Mouse (Mus musculus) megakaryocyte, embryonic 14.5 days (primary cell): ENCODE measurements at regions not wholly inside any gene's neighbourhood (a gene's known extent, or its start where the extent isn't known, plus 50 kb on each side); places are given as distances from the start of the nearest gene placed in this dataset.

Experiments used
- H3K27me3 ChIP-seq: replicated peaks from 2 replicates; pipeline ENCODE3; 2012; ENCODE audit warnings: inconsistent platforms
- H3K36me3 ChIP-seq: replicated peaks from 2 replicates; pipeline ENCODE3; 2012; ENCODE audit warnings: low read length, inconsistent platforms, mixed read lengths
- H3K4me1 ChIP-seq: 2 replicates; pipeline ENCODE4 v1.6.1; 2012; ENCODE audit warnings: inconsistent platforms
- H3K4me3 ChIP-seq: replicated peaks from 2 replicates; pipeline ENCODE3; 2012; ENCODE audit warnings: moderate library complexity, mild to moderate bottlenecking, inconsistent platforms
- H3K9me3 ChIP-seq: 2 replicates; pipeline ENCODE4 v1.6.1; 2012; ENCODE audit warnings: inconsistent platforms
- FLI1 ChIP-seq: IDR thresholded peaks from 2 replicates; pipeline ENCODE4 v1.6.1; 2012; ENCODE audit warnings: low read length, inconsistent platforms, mixed read lengths
- GATA1 ChIP-seq: IDR thresholded peaks from 3 replicates; pipeline ENCODE4 v1.6.1; 2012; ENCODE audit warnings: mixed read lengths, low read length, inconsistent platforms, borderline replicate concordance

- no peaks in the 10 kb centered on the region for H3K9me3 ChIP-seq
- H3K4me3 ChIP-seq = peak overlapping the region; percentile 42
- H3K27me3 ChIP-seq = peaks cover 2% of the 10 kb centered on the region
- H3K36me3 ChIP-seq = no peaks in the 10 kb centered on the region
- no peaks in the 10 kb centered on the region for H3K4me1 ChIP-seq
- no peak for TF ChIP-seq GATA1
- no peak for TF ChIP-seq FLI1
Measured at GRCm38 (mm10) chr6:117049459-117050010, 118.8 kb upstream of the Cxcl12 start.

DNA sequence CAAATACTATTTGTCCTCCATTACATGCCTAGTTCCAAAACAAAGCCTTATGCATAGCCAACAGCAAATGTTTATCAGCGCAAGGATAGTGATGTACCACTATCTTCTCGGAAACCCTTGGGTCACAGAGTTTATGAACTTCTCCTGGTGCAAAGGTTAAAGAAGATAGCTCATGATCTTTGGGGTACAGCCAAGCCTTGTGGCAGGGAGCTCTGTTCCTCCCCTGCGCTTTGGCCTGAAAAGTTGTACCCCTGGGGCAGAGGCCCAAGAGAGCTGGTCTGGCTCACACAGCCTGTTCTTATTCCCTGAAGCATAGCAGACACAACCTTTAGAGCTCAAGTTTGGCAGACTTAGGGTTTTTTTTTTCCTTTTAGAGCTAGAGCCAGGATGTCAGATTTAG is 107.6 kb upstream of the Cxcl12 start:
- no peaks in the 10 kb centered on the region for H3K9me3 ChIP-seq
- no peaks in the 10 kb centered on the region for H3K27me3 ChIP-seq
- no peak overlapping the region for H3K4me3 ChIP-seq
- TF ChIP-seq FLI1 (no peak), GATA1 (no peak)
- no peaks in the 10 kb centered on the region for H3K36me3 ChIP-seq
- no peaks in the 10 kb centered on the region for H3K4me1 ChIP-seq

DNA sequence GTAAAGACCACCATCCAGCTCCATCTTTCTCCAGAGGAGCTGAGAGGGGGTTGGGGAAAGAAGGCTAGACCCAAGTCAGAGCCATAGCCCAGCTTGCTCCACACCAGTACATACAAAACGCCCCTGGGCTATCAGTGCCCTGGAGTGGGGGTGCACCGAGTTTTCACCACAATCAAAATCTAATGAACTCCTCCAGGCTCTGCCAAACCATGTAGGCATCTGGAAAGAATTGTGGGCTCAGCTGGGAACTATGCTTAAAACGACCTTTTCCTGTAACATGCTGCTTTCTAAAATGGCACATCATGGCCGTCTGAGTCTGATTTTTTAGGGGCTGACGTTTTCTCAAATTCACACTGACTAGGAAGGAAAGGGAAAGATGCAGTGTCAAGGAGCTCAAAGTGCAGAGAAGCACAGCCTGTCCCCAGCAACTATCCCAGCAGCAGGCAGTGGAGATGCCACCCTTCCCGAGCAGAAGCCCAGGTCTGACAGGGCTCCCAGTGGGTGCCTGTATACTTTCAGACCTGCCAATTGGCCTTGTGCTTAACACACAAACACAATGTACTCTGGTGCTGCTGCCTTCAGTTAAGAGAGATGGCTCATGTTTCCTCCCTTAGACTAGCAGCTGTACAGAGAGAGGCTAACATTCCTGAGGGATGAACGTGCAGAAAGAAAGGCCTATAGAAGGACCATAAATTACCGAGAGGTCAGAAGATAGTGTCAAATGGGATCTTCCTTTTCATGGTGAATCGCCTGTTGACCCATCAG is 100.6 kb upstream of the Cxcl12 start:
- peaks cover 4% of the 10 kb centered on the region; the same call in 1 of the 2 replicates for H3K9me3 ChIP-seq
- H3K4me3 ChIP-seq = no peak overlapping the region
- TF ChIP-seq FLI1 (no peak), GATA1 (no peak)
- no peaks in the 10 kb centered on the region for H3K4me1 ChIP-seq
- H3K36me3 ChIP-seq = no peaks in the 10 kb centered on the region
- H3K27me3 ChIP-seq = no peaks in the 10 kb centered on the region

DNA sequence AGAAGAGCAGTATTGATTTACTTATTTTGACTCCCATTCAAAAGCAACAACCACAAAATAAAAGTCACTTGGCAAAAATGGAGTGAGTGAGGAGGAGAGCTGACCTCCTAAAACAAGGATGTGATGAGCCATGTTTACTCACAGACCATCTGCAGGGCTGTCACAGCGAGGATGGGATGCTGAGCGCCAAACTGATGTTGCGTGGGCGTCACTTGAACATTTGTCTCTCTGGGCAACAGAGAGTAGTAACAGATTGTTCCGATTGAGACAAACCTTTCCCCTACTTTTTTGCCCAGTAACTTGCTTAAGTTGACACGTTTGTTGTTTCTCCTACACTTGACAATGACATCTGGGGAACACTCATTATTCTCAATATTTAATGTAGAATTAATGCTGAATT is 97.0 kb upstream of the Cxcl12 start:
- no peaks in the 10 kb centered on the region for H3K4me1 ChIP-seq
- H3K9me3 ChIP-seq = 0 out of 2 replicates have a peak, but pooled peaks cover 2% of the 10 kb centered on the region
- H3K36me3 ChIP-seq = no peaks in the 10 kb centered on the region
- TF ChIP-seq GATA1 (no peak), FLI1 (no peak)
- no peak overlapping the region for H3K4me3 ChIP-seq
- no peaks in the 10 kb centered on the region for H3K27me3 ChIP-seq

- H3K27me3 ChIP-seq = no peaks in the 10 kb centered on the region
- H3K9me3 ChIP-seq = 0 out of 2 replicates have a peak, but pooled peaks cover 2% of the 10 kb centered on the region
- H3K4me3 ChIP-seq = no peak overlapping the region
- H3K4me1 ChIP-seq = no peaks in the 10 kb centered on the region
- H3K36me3 ChIP-seq = no peaks in the 10 kb centered on the region
- TF ChIP-seq GATA1 (no peak), FLI1 (no peak)
Measured at GRCm38 (mm10) chr6:117071857-117072256, 96.5 kb upstream of the Cxcl12 start.

- H3K4me3 ChIP-seq = no peak overlapping the region
- H3K9me3 ChIP-seq = no peaks in the 10 kb centered on the region
- TF ChIP-seq GATA1 (no peak), FLI1 (no peak)
- no peaks in the 10 kb centered on the region for H3K36me3 ChIP-seq
- no peaks in the 10 kb centered on the region for H3K4me1 ChIP-seq
- H3K27me3 ChIP-seq = no peaks in the 10 kb centered on the region
Measured at GRCm38 (mm10) chr6:117079500-117079899, 88.8 kb upstream of the Cxcl12 start.

GRCm38 (mm10) chr6:117080973-117081372 is 87.4 kb upstream of the Cxcl12 start:
- no peaks in the 10 kb centered on the region for H3K9me3 ChIP-seq
- no peak overlapping the region for H3K4me3 ChIP-seq
- no peak for TF ChIP-seq GATA1
- TF ChIP-seq FLI1 = no peak
- no peaks in the 10 kb centered on the region for H3K36me3 ChIP-seq
- H3K4me1 ChIP-seq = no peaks in the 10 kb centered on the region
- H3K27me3 ChIP-seq = no peaks in the 10 kb centered on the region

GRCm38 (mm10) chr6:117084211-117084610 is 84.1 kb upstream of the Cxcl12 start:
- no peaks in the 10 kb centered on the region for H3K36me3 ChIP-seq
- no peaks in the 10 kb centered on the region for H3K9me3 ChIP-seq
- H3K4me3 ChIP-seq = no peak overlapping the region

DNA sequence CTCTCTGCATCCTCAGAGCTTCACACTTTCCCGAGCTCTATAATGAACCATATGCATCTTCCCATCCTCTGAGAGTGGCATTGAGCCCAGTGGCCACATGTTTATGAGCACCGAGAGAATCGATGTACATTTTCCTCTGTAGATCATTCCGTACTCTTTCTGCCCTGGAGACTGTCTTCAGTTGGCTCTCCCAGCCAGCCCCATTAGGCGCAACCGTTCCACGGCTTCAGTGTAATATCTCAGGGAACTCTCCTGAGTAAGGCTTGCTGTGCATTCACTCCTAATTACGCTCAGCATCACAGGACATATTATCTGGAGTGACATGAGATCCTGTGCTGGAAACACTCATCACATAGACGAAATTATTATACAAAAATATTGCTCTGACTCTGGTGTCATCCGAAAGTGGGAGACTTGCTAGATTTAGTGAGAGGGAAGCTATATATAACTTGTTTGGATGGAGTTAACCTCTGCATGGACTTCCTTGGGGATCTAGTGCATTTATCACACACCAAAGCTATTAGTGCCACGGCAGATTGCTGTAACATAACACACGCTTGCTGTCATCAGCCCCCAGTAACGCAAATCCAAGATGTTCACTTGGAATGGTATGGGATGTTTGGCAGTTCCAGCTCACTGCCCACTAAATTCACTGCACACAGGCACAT is 83.4 kb upstream of the Cxcl12 start:
- Histone ChIP-seq H3K9me3 (no peaks in the 10 kb centered on the region), H3K36me3 (no peaks in the 10 kb centered on the region), H3K4me3 (no peak overlapping the region), H3K27me3 (no peaks in the 10 kb centered on the region), H3K4me1 (no peaks in the 10 kb centered on the region)
- TF ChIP-seq FLI1 = no peak
- no peak for TF ChIP-seq GATA1

More at GRCm38 (mm10) chr6:117084211-117084610, 84.1 kb upstream of the Cxcl12 start:
- H3K27me3 ChIP-seq = no peaks in the 10 kb centered on the region
- TF ChIP-seq FLI1 (no peak), GATA1 (no peak)
- H3K4me1 ChIP-seq = no peaks in the 10 kb centered on the region

- Histone ChIP-seq H3K4me3 (no peak overlapping the region), H3K9me3 (no peaks in the 10 kb centered on the region; the same call in 1 of the 2 replicates), H3K36me3 (no peaks in the 10 kb centered on the region), H3K4me1 (no peaks in the 10 kb centered on the region), H3K27me3 (no peaks in the 10 kb centered on the region)
- no peak for TF ChIP-seq FLI1
- TF ChIP-seq GATA1 = no peak
Measured at GRCm38 (mm10) chr6:117094742-117095141, 73.6 kb upstream of the Cxcl12 start.
